8 mouse cellular contexts compared by ENCODE assay signal in genomic region chr8:120498349-120498831, GRCm38 (mm10).
DNase-seq lines count a peak whose midpoint lies in the region; ATAC-seq and TF ChIP-seq lines count a peak whose summit lies in the region.

No protein-coding gene starts in this region.

- no peak for ATAC-seq in forebrain, embryonic 15.5 days (replicated peaks)
- ATAC-seq in liver, embryonic 14.5 days (ENCODE audit: insufficient read depth) = peak; percentile 84

- H3K36me3 ChIP-seq in forebrain, embryonic 15.5 days = no peaks in the 10 kb centered on the region
- H3K36me3 ChIP-seq in liver, embryonic 14.5 days (replicated peaks; ENCODE audit: control insufficient read depth, insufficient read depth, low read depth) = no peaks in the 10 kb centered on the region

- peak overlapping the region; percentile 33 for H3K4me2 ChIP-seq in forebrain, embryonic 15.5 days (replicated peaks)
- peak overlapping the region; percentile 85 for H3K4me2 ChIP-seq in liver, embryonic 14.5 days (ENCODE audit: low read depth)

- no peaks in the 10 kb centered on the region for H3K27me3 ChIP-seq in forebrain, embryonic 15.5 days
- H3K27me3 ChIP-seq in liver, embryonic 14.5 days (ENCODE audit: control insufficient read depth, insufficient read depth, low read length) = no peaks in the 10 kb centered on the region

- no peak for TF ChIP-seq CTCF in liver, embryonic 14.5 days (IDR thresholded peaks at IDR 0.05; ENCODE audit: low read depth)

- WGBS in forebrain, embryonic 15.5 days = 14% methylated on average over 4 of the region's 4 CpGs
- WGBS in liver, embryonic 14.5 days (ENCODE audit: insufficient replicate concordance) = 3% methylated on average over 4 of the region's 4 CpGs

- H3K4me1 ChIP-seq in forebrain, embryonic 15.5 days = peaks cover 89% of the 10 kb centered on the region
- peaks cover 59 to 73% of the 10 kb centered on the region in 2 experiments for H3K4me1 ChIP-seq in liver, embryonic 14.5 days (replicated peaks; ENCODE audit: control insufficient read depth in 2 of 2, insufficient read depth in 2 of 2, low read length in 1 of 2)

- peak; percentile 20 for DNase-seq in cerebellum, adult 11 months
- DNase-seq in cerebellum, postnatal 36 days = no peak
- peak; percentile 39 for DNase-seq in 416B (ENCODE audit: low read depth)
- DNase-seq in liver, embryonic 14.5 days (ENCODE audit: low read depth in 3 of 3, low spot score in 3 of 3) = peak in 2 of 3 experiments; percentile 69 to 70
- DNase-seq in yolk sac, embryonic 10.5 days (ENCODE audit: low spot score) = peak; percentile 67
- DNase-seq in thymus, postnatal 10 days (ENCODE audit: low spot score in 2 of 2) = no peak
- no peak for DNase-seq in urinary bladder, adult 18-20 months (ENCODE audit: low spot score in 2 of 2)

- no peak for TF ChIP-seq EP300 in liver, embryonic 14.5 days (IDR thresholded peaks at IDR 0.05; ENCODE audit: low read depth)

- 0 out of 2 replicates have a peak overlapping the region, but pooled peaks have one; percentile 11 for H3K9ac ChIP-seq in forebrain, embryonic 15.5 days (replicated peaks)
- peak overlapping the region; percentile 41 for H3K9ac ChIP-seq in liver, embryonic 14.5 days (replicated peaks)

- no peak overlapping the region for H3K4me3 ChIP-seq in forebrain, embryonic 15.5 days
- H3K4me3 ChIP-seq in liver, embryonic 14.5 days (ENCODE audit: insufficient read depth in 1 of 2, low read depth in 2 of 2, low read length in 2 of 2) = peak overlapping the region; percentile 54 to 56

- peak overlapping the region; percentile 63 for H3K27ac ChIP-seq in forebrain, embryonic 15.5 days (replicated peaks)
- H3K27ac ChIP-seq in liver, embryonic 14.5 days = peak overlapping the region; percentile 70

- H3K9me3 ChIP-seq in forebrain, embryonic 15.5 days = no peaks in the 10 kb centered on the region
- no peaks in the 10 kb centered on the region for H3K9me3 ChIP-seq in liver, embryonic 14.5 days (ENCODE audit: control insufficient read depth, low read length)

Comparison
In these comparisons a context has a peak if more than half of its experiments do, and no peak if none do; other contexts are left out.
1. DNase-seq: peak in cerebellum, adult 11 months (single experiment), 416B (single experiment), liver, embryonic 14.5 days (2 of 3) and yolk sac, embryonic 10.5 days (single experiment); none in cerebellum, postnatal 36 days (0 of 2), thymus, postnatal 10 days (0 of 2) and urinary bladder, adult 18-20 months (0 of 2).